ENCODE assay signal across 36 mouse cellular contexts in the genomic region with DNA sequence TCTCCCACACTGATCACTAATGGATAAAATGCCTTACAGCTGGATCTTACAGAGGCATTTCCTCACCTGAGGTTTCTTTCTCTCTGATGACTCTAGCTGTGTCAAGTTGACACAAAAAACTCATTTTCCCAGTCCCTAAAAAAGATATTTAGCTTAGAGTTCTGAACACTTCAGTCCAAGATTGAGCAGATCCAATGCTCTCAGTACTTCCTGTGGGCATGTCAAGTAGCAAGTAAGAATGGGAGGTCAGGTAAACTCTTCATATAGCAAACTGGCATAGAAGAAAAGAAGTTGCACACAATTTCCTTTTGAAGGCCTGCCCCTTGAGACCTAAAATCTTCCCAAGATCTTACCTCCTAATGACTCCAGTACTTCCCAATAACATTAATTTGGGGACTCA.
"Had no signal": no experiment of that assay in that cellular context is flagged by ENCODE, and none has a peak within 500 bp of the region (broad histone marks: within the 10 kb centered on the region; RNA-seq: fewer than 3 reads in every experiment).

No protein-coding gene starts in this region.

- DNase-seq: heart, postnatal 10 days; heart, postnatal 14 days; heart, postnatal 36 days; heart, postnatal 4 days; kidney, adult 11 months; kidney, adult 18-20 months; kidney, adult 2 months; kidney, adult 8-10 months; kidney, adult 9 months; kidney, postnatal 10 days; kidney, postnatal 14 days; kidney, postnatal 25 days; kidney, postnatal 36 days; kidney, postnatal 4 days; layer of hippocampus, adult 9-11 months; layer of hippocampus, postnatal 36 days had no signal

- H3K9ac ChIP-seq: heart, embryonic 12.5 days; heart, embryonic 13.5 days; heart, embryonic 15.5 days; hindbrain, embryonic 12.5 days; hindbrain, embryonic 13.5 days; hindbrain, embryonic 14.5 days; hindbrain, embryonic 15.5 days; intestine, embryonic 15.5 days; kidney, embryonic 15.5 days had no signal

- H3K4me2 ChIP-seq: heart, embryonic 11.5 days; heart, embryonic 12.5 days; heart, embryonic 13.5 days; heart, embryonic 15.5 days; hindbrain, embryonic 12.5 days; hindbrain, embryonic 13.5 days; hindbrain, embryonic 14.5 days; hindbrain, embryonic 15.5 days; intestine, embryonic 15.5 days; kidney, embryonic 15.5 days had no signal

- H3K4me1 ChIP-seq: hindbrain, embryonic 10.5 days; hindbrain, embryonic 15.5 days had no signal

- H3K36me3 ChIP-seq: heart, embryonic 10.5 days; heart, embryonic 12.5 days; heart, embryonic 15.5 days; hindbrain, embryonic 10.5 days; hindbrain, embryonic 12.5 days; hindbrain, embryonic 13.5 days; hindbrain, embryonic 15.5 days; intestine, embryonic 15.5 days; kidney, embryonic 15.5 days had no signal

- H3K27me3 ChIP-seq: heart, embryonic 12.5 days; heart, embryonic 13.5 days; heart, embryonic 15.5 days; hindbrain, embryonic 12.5 days; hindbrain, embryonic 13.5 days; hindbrain, embryonic 15.5 days; intestine, embryonic 15.5 days; kidney, embryonic 15.5 days had no signal

- ATAC-seq: hindbrain, embryonic 16.5 days; hindbrain, postnatal 0 days; inflammation-experienced regulatory T-cells, adult 6 months; intestine, embryonic 15.5 days; intestine, embryonic 16.5 days; intestine, postnatal 0 days had no signal

- H3K27ac ChIP-seq: heart, embryonic 10.5 days; heart, embryonic 13.5 days; heart, embryonic 15.5 days; hindbrain, embryonic 10.5 days; hindbrain, embryonic 12.5 days; hindbrain, embryonic 13.5 days; hindbrain, embryonic 14.5 days; hindbrain, embryonic 15.5 days; hindbrain, postnatal 0 days; intestine, embryonic 15.5 days; kidney, embryonic 15.5 days; kidney, postnatal 0 days; layer of hippocampus, adult 2 months; left cerebral cortex, adult 2 months had no signal

- H3K9me3 ChIP-seq: heart, embryonic 10.5 days; heart, embryonic 12.5 days; heart, embryonic 13.5 days; heart, embryonic 15.5 days; hindbrain, embryonic 10.5 days; hindbrain, embryonic 12.5 days; hindbrain, embryonic 13.5 days; hindbrain, embryonic 15.5 days; intestine, embryonic 15.5 days; kidney, embryonic 15.5 days had no signal

- H3K4me3 ChIP-seq: heart, embryonic 10.5 days; heart, embryonic 12.5 days; heart, embryonic 13.5 days; heart, embryonic 15.5 days; hindbrain, embryonic 10.5 days; hindbrain, embryonic 12.5 days; hindbrain, embryonic 13.5 days; hindbrain, embryonic 15.5 days; intestine, embryonic 15.5 days; kidney, embryonic 15.5 days; layer of hippocampus, adult 2 months; left cerebral cortex, adult 2 months had no signal
